Comparison of ENCODE assay signal across 16 mouse cellular contexts in the genomic region with DNA sequence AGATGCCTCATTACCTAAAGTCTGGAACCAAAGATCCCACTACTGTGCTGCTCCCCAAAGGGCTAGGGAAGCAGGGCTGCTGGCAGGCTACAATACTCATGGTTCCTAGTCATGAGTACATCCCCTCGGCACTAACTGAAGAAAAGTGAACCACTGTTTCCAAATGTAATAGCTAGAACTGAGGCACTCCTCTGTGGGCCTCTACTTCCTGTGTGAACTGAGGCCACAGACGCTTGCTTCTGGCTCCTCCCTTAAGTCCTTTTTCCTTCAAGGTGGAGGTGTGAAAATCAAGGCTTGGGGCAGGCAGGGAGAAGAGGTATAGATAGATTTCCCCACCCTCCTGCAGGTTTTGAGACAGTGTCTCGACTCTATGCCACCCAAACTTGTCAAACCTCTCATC. TPM values are rescaled to one million over a fixed set of nuclear protein-coding genes. Genes with fewer than 3 reads are reported as not detected.
DNase-seq lines count a peak whose midpoint lies in the region; ATAC-seq lines count a peak whose summit lies in the region.
"Had no signal": no experiment of that assay in that cellular context is flagged by ENCODE, and none has a peak within 500 bp of the region (broad histone marks: within the 10 kb centered on the region; RNA-seq: fewer than 3 reads in every experiment).

No protein-coding gene starts in this region.

- intact Hi-C loops in left cerebral cortex, postnatal 36 days (cut with DNase I) = no loop called here

- peak; percentile 65 for DNase-seq in heart, adult 11 months
- DNase-seq in heart, postnatal 4 days = no peak
- peak; percentile 3 for DNase-seq in thymus, postnatal 0 days (ENCODE audit: low spot score)
- DNase-seq in thymus, postnatal 25 days = no peak
- peak; percentile 48 for DNase-seq in induced T-regulatory cell, adult 2 months (ENCODE audit: low read depth)
- DNase-seq in kidney, postnatal 14 days = no peak
- no peak for DNase-seq in left cerebral cortex, postnatal 36 days (ENCODE audit: low spot score in 2 of 2)
- DNase-seq: adrenal gland, postnatal 14 days; cerebellum, adult 11 months; cerebellum, adult 2 months; cerebellum, adult 9-11 months; cerebellum, postnatal 25 days; gastrocnemius, postnatal 25 days had no signal

- ATAC-seq in megakaryocyte-erythroid progenitor cell, adult 5-6 weeks (replicated peaks; ENCODE audit: low FRiP score, low TSS enrichment, poor library complexity, severe bottlenecking) = no peak
- ATAC-seq: forebrain, embryonic 14.5 days; hindbrain, embryonic 16.5 days had no signal

RNA-seq across cellular contexts. Expression of a gene that starts 6.5 kb away (rescaled TPM):
- total RNA-seq in heart, postnatal 4 days (2021) = 10 to 100 TPM; 25.8 to 26.0 TPM
- polyA plus RNA-seq in thymus, postnatal 0 days (2015; fragmentation: Nextera tagmentation; extraction: Ambion mirVana) = 17.7 and 19.5 TPM in 2 replicates
- 72.5 and 104 TPM in 2 replicates for total RNA-seq in megakaryocyte-erythroid progenitor cell, adult 5-6 weeks (2014; fragmentation: Nextera tagmentation)
- 75.1 and 125 TPM in 2 replicates for total RNA-seq in megakaryocyte-erythroid progenitor cell, adult 5-6 weeks (2017)
- total RNA-seq in left cerebral cortex, postnatal 36 days (2021) = 10 to 100 TPM; 20.5 to 29.1 TPM

RNA-seq across cellular contexts. Expression of a gene that starts 42.8 kb away (rescaled TPM):
- total RNA-seq in heart, postnatal 4 days (2021) = 100 to 1,000 TPM; 262 to 265 TPM
- polyA plus RNA-seq in thymus, postnatal 0 days (2015; fragmentation: Nextera tagmentation; extraction: Ambion mirVana) = 212 and 231 TPM in 2 replicates
- total RNA-seq in megakaryocyte-erythroid progenitor cell, adult 5-6 weeks (2014; fragmentation: Nextera tagmentation) = 410 and 422 TPM in 2 replicates
- total RNA-seq in megakaryocyte-erythroid progenitor cell, adult 5-6 weeks (2017) = 571 and 586 TPM in 2 replicates
- total RNA-seq in left cerebral cortex, postnatal 36 days (2021) = 100 to 1,000 TPM; 283 to 320 TPM

Comparison
In these comparisons a context has a peak if more than half of its experiments do, and no peak if none do; other contexts are left out.
1. DNase-seq: peak in heart, adult 11 months (single experiment), thymus, postnatal 0 days (single experiment) and induced T-regulatory cell, adult 2 months (single experiment); none in heart, postnatal 4 days (single experiment), thymus, postnatal 25 days (single experiment), kidney, postnatal 14 days (single experiment) and left cerebral cortex, postnatal 36 days (0 of 2).